Mouse (Mus musculus) MEL-GATA-1-ER (cell line): ENCODE results near the gene Scn3a.
A peak's percentile ranks its signal among the peaks of the same experiment; 100 is the strongest.
"Not testable (repeated sequence)": the region's sequence is repeated elsewhere in the genome, so short reads cannot be mapped to it uniquely, and the experiment has no call there.

Source experiments
- DNase-seq: peaks from one replicate; pipeline ENCODE4 v3.0.0-alpha.2; 2012; ENCODE audit warnings: low read depth; ENCODE audit errors: extremely low read depth

Scn3a gene

GRCm38 (mm10) chr2:65490450-65490849, 77.0 kb downstream of the Scn3a start:
- no peak for DNase-seq

- no peak for DNase-seq
Measured at GRCm38 (mm10) chr2:65483434-65483833, 84.0 kb downstream of the Scn3a start.

GRCm38 (mm10) chr2:65481007-65481672, 86.3 kb downstream of the Scn3a start:
- peak; percentile 15 for DNase-seq

GRCm38 (mm10) chr2:65471311-65471882, 96.0 kb downstream of the Scn3a start:
- no peak for DNase-seq

GRCm38 (mm10) chr2:65465694-65466093, 101.7 kb downstream of the Scn3a start:
- DNase-seq: no peak

- no peak for DNase-seq
Measured at GRCm38 (mm10) chr2:65453763-65454162, 113.7 kb downstream of the Scn3a start.

GRCm38 (mm10) chr2:65451401-65452078, 115.9 kb downstream of the Scn3a start:
- DNase-seq: not testable (repeated sequence)

GRCm38 (mm10) chr2:65450449-65451360, 116.7 kb downstream of the Scn3a start:
- DNase-seq: no peak

GRCm38 (mm10) chr2:65449126-65449828, 118.2 kb downstream of the Scn3a start:
- DNase-seq: no peak

GRCm38 (mm10) chr2:65443082-65443481, 124.3 kb downstream of the Scn3a start:
- DNase-seq: no peak

GRCm38 (mm10) chr2:65441566-65441965, 125.9 kb downstream of the Scn3a start:
- no peak for DNase-seq

- no peak for DNase-seq
Measured at GRCm38 (mm10) chr2:65441110-65441509, 126.3 kb downstream of the Scn3a start.

- no peak for DNase-seq
Measured at GRCm38 (mm10) chr2:65436917-65437316, 130.5 kb downstream of the Scn3a start.

- no peak for DNase-seq
Measured at GRCm38 (mm10) chr2:65423501-65423900, 143.9 kb downstream of the Scn3a start.

GRCm38 (mm10) chr2:65421259-65422255, 145.9 kb downstream of the Scn3a start:
- no peak for DNase-seq

- DNase-seq: no peak
Measured at GRCm38 (mm10) chr2:65418608-65419007, 148.8 kb downstream of the Scn3a start.

GRCm38 (mm10) chr2:65416535-65416934, 150.9 kb downstream of the Scn3a start:
- DNase-seq: no peak

- DNase-seq: no peak
Measured at GRCm38 (mm10) chr2:65415294-65415693, 152.1 kb downstream of the Scn3a start.

GRCm38 (mm10) chr2:65414806-65415281, 152.6 kb downstream of the Scn3a start:
- DNase-seq: no peak

- DNase-seq: no peak
Measured at GRCm38 (mm10) chr2:65414237-65414636, 153.2 kb downstream of the Scn3a start.
